Mouse (Mus musculus): ENCODE measurements around the gene Mylk4. TPM values are rescaled to one million over a fixed set of nuclear protein-coding genes. Genes with fewer than 3 reads are reported as not detected.
A peak's percentile ranks its signal among the peaks of the same experiment; 100 is the strongest.

The Mylk4 gene
- polyA plus RNA-seq, 1 experiment = 0.66 TPM

DNA sequence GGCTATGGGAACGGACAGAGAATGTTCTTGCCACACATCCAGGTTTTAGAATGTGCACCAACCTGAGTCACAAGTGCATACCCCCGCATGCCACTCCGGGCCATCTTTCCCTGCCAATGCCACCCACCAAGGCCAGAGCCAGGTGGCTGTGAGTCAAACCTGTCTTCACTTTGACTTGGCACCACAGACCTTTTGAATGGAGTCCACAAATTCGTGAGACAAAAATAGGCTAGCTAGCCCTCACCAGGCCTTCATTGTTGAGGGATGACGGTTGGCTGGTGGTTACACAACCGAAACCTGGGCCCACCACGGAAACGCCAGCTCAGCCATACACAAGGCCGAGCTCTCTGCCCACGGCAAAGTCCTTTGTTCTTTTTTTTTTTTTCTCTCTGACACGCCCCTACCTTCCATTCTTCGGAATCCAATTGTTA is 103.6 kb downstream of the Mylk4 start:
- no peaks in the 10 kb centered on the region for H3K36me3 ChIP-seq (ENCODE audit: control insufficient read depth, insufficient read depth, low read length)
- no peaks in the 10 kb centered on the region for H3K4me1 ChIP-seq (ENCODE audit: control insufficient read depth, insufficient read depth, low read length)
- H3K27me3 ChIP-seq (replicated peaks; ENCODE audit: control insufficient read depth, insufficient read depth, low read length) = no peaks in the 10 kb centered on the region; the same call in 1 of the 2 replicates
- DNase-seq = no peak
- H3K27ac ChIP-seq (ENCODE audit: insufficient read depth, low read depth, low read length) = no peak overlapping the region
- no peak overlapping the region for H3K4me3 ChIP-seq (ENCODE audit: insufficient read depth, low read depth, low read length)
- no peak for TF ChIP-seq POLR2A (IDR thresholded peaks at IDR 0.05; ENCODE audit: low read depth, low read length)
- TF ChIP-seq CTCF (conservative IDR thresholded peaks at IDR 0.05; ENCODE audit: insufficient read depth, insufficient read length, low read depth, low read length) = no peak
- 86% methylated on average over 12 of the region's 12 CpGs for WGBS

DNA sequence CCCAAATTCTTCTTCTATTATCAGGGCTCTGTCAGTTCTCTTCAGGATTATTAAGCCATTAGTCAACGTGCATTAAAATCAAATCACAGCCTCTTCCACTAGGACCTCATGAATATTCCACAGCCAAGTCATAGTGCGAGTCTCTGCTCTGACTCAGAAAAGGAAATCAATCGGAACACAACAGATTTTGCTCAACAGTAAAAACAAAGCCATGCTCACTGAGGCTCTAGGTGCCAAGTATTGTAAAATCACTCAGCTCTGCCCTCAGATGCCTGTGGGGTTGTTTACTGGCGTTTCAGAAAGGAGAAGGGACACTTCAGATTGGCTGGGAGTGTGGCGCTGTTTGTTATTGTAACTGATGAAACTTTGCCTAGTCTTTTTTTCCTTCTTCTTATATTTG is 104.8 kb downstream of the Mylk4 start:
- Histone ChIP-seq H3K27me3 (replicated peaks; ENCODE audit: control insufficient read depth, insufficient read depth, low read length) (no peaks in the 10 kb centered on the region; the same call in 1 of the 2 replicates), H3K4me3 (ENCODE audit: insufficient read depth, low read depth, low read length) (no peak overlapping the region), H3K36me3 (ENCODE audit: control insufficient read depth, insufficient read depth, low read length) (no peaks in the 10 kb centered on the region), H3K27ac (ENCODE audit: insufficient read depth, low read depth, low read length) (no peak overlapping the region), H3K4me1 (ENCODE audit: control insufficient read depth, insufficient read depth, low read length) (no peaks in the 10 kb centered on the region)
- TF ChIP-seq POLR2A (IDR thresholded peaks at IDR 0.05; ENCODE audit: low read depth, low read length) (no peak), CTCF (conservative IDR thresholded peaks at IDR 0.05; ENCODE audit: insufficient read depth, insufficient read length, low read depth, low read length) (no peak)
- 53% methylated on average over 5 of the region's 5 CpGs for WGBS
- no peak for DNase-seq

DNA sequence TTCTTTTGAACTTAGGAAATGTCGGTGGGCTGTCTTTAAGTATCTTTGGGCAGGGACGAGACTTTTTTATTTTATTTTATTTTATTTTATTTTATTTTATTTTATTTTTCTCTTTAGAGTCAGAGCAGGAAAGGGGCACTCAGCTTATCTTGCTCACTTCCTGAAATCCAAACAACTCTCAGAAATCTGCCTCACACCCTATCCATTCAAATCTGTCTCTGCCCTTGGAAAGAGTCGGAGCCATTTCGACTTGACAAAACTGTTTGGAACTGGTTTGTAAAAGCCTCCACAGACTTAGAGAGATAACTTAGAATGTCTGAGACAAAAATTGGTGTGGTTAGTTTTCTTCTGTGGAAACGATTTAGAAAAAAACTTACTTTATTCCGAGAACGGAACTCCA is 113.0 kb downstream of the Mylk4 start:
- Histone ChIP-seq H3K4me3 (ENCODE audit: insufficient read depth, low read depth, low read length) (no peak overlapping the region), H3K36me3 (ENCODE audit: control insufficient read depth, insufficient read depth, low read length) (no peaks in the 10 kb centered on the region), H3K27ac (ENCODE audit: insufficient read depth, low read depth, low read length) (no peak overlapping the region), H3K27me3 (replicated peaks; ENCODE audit: control insufficient read depth, insufficient read depth, low read length) (no peaks in the 10 kb centered on the region), H3K4me1 (ENCODE audit: control insufficient read depth, insufficient read depth, low read length) (no peaks in the 10 kb centered on the region)
- WGBS = 62% methylated on average over 7 of the region's 7 CpGs
- no peak for DNase-seq
- TF ChIP-seq POLR2A (IDR thresholded peaks at IDR 0.05; ENCODE audit: low read depth, low read length) (no peak), CTCF (conservative IDR thresholded peaks at IDR 0.05; ENCODE audit: insufficient read depth, insufficient read length, low read depth, low read length) (no peak)

DNA sequence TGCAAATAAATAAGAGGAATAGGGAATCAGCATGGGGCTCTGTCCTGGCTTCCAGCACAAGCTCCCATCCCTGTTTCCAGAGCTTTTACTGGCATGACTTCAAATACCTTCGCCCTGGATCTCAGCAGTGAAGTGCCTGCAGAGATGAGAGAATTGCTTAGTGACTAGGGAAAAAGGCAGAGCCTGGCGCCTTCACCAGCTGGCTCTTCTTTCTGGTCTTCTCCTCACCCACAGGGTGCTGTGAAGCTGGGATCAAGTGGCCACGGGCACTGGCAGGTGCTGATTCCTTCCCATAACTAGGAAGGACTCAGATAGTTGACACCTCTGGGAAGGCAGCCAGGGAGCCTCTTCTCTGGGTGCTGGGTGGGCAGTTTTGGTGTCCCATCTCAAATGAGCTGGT is 115.5 kb downstream of the Mylk4 start:
- H3K4me1 ChIP-seq (ENCODE audit: control insufficient read depth, insufficient read depth, low read length) = no peaks in the 10 kb centered on the region
- H3K27ac ChIP-seq (ENCODE audit: insufficient read depth, low read depth, low read length) = no peak overlapping the region
- whole genome bisulfite sequencing = 75% methylated on average over 3 of the region's 3 CpGs
- H3K27me3 ChIP-seq (replicated peaks; ENCODE audit: control insufficient read depth, insufficient read depth, low read length) = no peaks in the 10 kb centered on the region
- H3K36me3 ChIP-seq (ENCODE audit: control insufficient read depth, insufficient read depth, low read length) = no peaks in the 10 kb centered on the region
- DNase-seq = no peak
- TF ChIP-seq POLR2A (IDR thresholded peaks at IDR 0.05; ENCODE audit: low read depth, low read length) = no peak
- no peak for TF ChIP-seq CTCF (conservative IDR thresholded peaks at IDR 0.05; ENCODE audit: insufficient read depth, insufficient read length, low read depth, low read length)
- no peak overlapping the region for H3K4me3 ChIP-seq (ENCODE audit: insufficient read depth, low read depth, low read length)

DNA sequence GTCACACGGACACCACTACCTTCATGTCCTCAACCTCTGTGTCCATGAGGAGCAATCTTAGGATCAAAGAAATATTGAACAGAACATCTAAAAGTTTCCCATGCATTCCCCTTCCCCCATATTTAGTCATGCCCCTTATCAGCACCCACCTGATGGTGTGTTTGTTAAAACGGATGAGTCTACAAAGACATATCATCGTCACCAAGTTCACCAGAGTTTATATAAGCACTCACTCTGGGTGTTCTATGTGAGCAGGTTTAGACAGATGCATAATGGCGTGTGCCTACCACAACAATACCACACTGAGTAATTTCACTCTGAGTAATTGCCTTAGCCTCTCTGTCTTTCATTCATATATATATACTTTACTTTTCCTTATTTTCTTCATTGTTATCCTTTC is 116.4 kb downstream of the Mylk4 start:
- no peak for DNase-seq
- Histone ChIP-seq H3K4me1 (ENCODE audit: control insufficient read depth, insufficient read depth, low read length) (no peaks in the 10 kb centered on the region), H3K27ac (ENCODE audit: insufficient read depth, low read depth, low read length) (no peak overlapping the region), H3K36me3 (ENCODE audit: control insufficient read depth, insufficient read depth, low read length) (no peaks in the 10 kb centered on the region), H3K4me3 (ENCODE audit: insufficient read depth, low read depth, low read length) (no peak overlapping the region), H3K27me3 (replicated peaks; ENCODE audit: control insufficient read depth, insufficient read depth, low read length) (no peaks in the 10 kb centered on the region)
- 88% methylated on average over 4 of the region's 4 CpGs for WGBS
- TF ChIP-seq CTCF (conservative IDR thresholded peaks at IDR 0.05; ENCODE audit: insufficient read depth, insufficient read length, low read depth, low read length) (no peak), POLR2A (IDR thresholded peaks at IDR 0.05; ENCODE audit: low read depth, low read length) (no peak)

DNA sequence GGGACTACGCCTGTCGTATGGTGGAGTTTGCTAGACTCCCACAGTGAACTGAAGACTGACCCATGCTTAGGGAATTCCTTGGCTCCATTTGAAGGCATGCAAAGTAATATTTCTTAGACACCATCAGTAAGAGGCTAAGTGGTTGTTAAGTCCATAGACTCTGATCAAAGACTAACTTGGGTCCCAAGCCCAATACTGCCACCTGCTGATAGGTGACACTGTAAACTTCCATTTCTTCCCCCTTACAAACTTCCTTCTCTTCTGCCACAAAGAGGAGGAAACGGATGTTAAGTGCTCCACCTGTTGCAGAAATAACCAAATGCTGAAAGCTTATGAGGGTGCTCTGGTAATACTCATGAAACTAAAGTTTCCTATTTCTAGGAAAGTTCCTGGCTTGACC is 121.7 kb downstream of the Mylk4 start:
- Histone ChIP-seq H3K27me3 (replicated peaks; ENCODE audit: control insufficient read depth, insufficient read depth, low read length) (no peaks in the 10 kb centered on the region), H3K4me3 (ENCODE audit: insufficient read depth, low read depth, low read length) (no peak overlapping the region), H3K27ac (ENCODE audit: insufficient read depth, low read depth, low read length) (no peak overlapping the region), H3K4me1 (ENCODE audit: control insufficient read depth, insufficient read depth, low read length) (no peaks in the 10 kb centered on the region), H3K36me3 (ENCODE audit: control insufficient read depth, insufficient read depth, low read length) (no peaks in the 10 kb centered on the region)
- 69% methylated on average over 3 of the region's 3 CpGs for WGBS
- DNase-seq = peak; percentile 37
- TF ChIP-seq CTCF (conservative IDR thresholded peaks at IDR 0.05; ENCODE audit: insufficient read depth, insufficient read length, low read depth, low read length) (0 out of 2 replicates have a peak, but pooled peaks have one; percentile 18), POLR2A (IDR thresholded peaks at IDR 0.05; ENCODE audit: low read depth, low read length) (no peak)

DNA sequence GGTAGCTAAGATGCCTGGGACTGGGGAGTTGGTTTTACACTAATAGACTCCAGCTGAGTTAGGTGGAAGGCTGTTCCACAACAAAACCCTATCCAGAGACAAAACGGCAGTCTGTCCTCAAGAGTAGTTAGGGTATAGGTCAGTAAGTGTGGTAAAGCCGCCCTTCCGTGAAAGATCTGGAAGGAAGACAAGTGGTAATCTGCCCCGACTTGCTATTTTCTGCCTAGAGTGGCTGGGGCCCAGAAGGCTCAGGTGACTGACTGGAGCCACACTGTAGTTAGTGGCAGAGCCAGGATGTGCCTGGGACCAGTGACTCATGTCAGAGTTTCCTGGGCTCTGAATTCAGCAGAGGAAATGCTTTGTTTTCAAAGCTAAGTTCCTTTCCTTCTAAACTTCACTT is 123.5 kb downstream of the Mylk4 start:
- TF ChIP-seq CTCF (conservative IDR thresholded peaks at IDR 0.05; ENCODE audit: insufficient read depth, insufficient read length, low read depth, low read length) (no peak), POLR2A (IDR thresholded peaks at IDR 0.05; ENCODE audit: low read depth, low read length) (no peak)
- Histone ChIP-seq H3K36me3 (ENCODE audit: control insufficient read depth, insufficient read depth, low read length) (no peaks in the 10 kb centered on the region), H3K27me3 (replicated peaks; ENCODE audit: control insufficient read depth, insufficient read depth, low read length) (no peaks in the 10 kb centered on the region), H3K27ac (ENCODE audit: insufficient read depth, low read depth, low read length) (peak overlapping the region; percentile 15; the same call in 1 of the 2 replicates), H3K4me1 (ENCODE audit: control insufficient read depth, insufficient read depth, low read length) (no peaks in the 10 kb centered on the region), H3K4me3 (ENCODE audit: insufficient read depth, low read depth, low read length) (no peak overlapping the region)
- WGBS = 32% methylated on average over 4 of the region's 4 CpGs
- DNase-seq = peak; percentile 40

Data from kidney, adult 2 months (tissue).